Mouse (Mus musculus) stomach, postnatal 0 days (tissue): Measurements from ENCODE around the gene Mettl3. TPM values are rescaled to one million over a fixed set of nuclear protein-coding genes. Genes with fewer than 3 reads are reported as not detected.

Source experiments
- ATAC-seq: fragments of 200-750 bp; cut with Nextera tagmentation; 2 replicates; pipeline ENCODE4 v1.8.0; 2017; ENCODE audit not compliant: low FRiP score, low TSS enrichment
- DNase-seq: peaks from one replicate; pipeline ENCODE4 v3.0.0-alpha.2; 2016; ENCODE audit warnings: low spot score
- H3K27ac ChIP-seq: fragments of 300-500 bp; sonication (generic); replicated peaks from 2 replicates; pipeline ENCODE4 v1.5.1; 2014; ENCODE audit warnings: mild to moderate bottlenecking, control low read depth
- H3K27me3 ChIP-seq: fragments of 300-500 bp; sonication (generic); 2 replicates; pipeline ENCODE4 v1.6.1; 2014; ENCODE audit warnings: low read length; ENCODE audit not compliant: control insufficient read depth, insufficient read depth
- H3K36me3 ChIP-seq: fragments of 300-500 bp; sonication (generic); 2 replicates; pipeline ENCODE4 v1.6.1; 2014; ENCODE audit warnings: low read length, mixed read lengths; ENCODE audit not compliant: control insufficient read depth, insufficient read depth
- H3K4me1 ChIP-seq: fragments of 300-500 bp; sonication (generic); replicated peaks from 2 replicates; pipeline ENCODE4 v1.6.1; 2014; ENCODE audit warnings: antibody characterized with exemption; ENCODE audit not compliant: control insufficient read depth, insufficient read depth
- H3K4me2 ChIP-seq: fragments of 300-500 bp; sonication (generic); replicated peaks from 2 replicates; pipeline ENCODE4 v1.6.1; 2014; ENCODE audit warnings: low read depth, mild to moderate bottlenecking, control low read depth, moderate library complexity
- H3K4me3 ChIP-seq: fragments of 300-500 bp; sonication (generic); 2 replicates; pipeline ENCODE4 v1.5.1; 2014; ENCODE audit warnings: low read depth, low read length, control low read depth
- H3K9ac ChIP-seq: fragments of 300-500 bp; sonication (generic); 2 replicates; pipeline ENCODE4 v1.6.1; 2014; ENCODE audit warnings: mild to moderate bottlenecking, low read length, control low read depth, mixed read lengths
- H3K9me3 ChIP-seq: fragments of 300-500 bp; sonication (generic); 2 replicates; pipeline ENCODE4 v1.6.1; 2016; ENCODE audit warnings: low read length; ENCODE audit not compliant: control insufficient read depth
- CTCF ChIP-seq: IDR thresholded peaks from 2 replicates; pipeline ENCODE4 v1.5.1; 2016; ENCODE audit warnings: antibody characterized with exemption, low read depth, mild to moderate bottlenecking, moderate library complexity
- EP300 ChIP-seq: optimal IDR thresholded peaks from 2 replicates; pipeline ENCODE3; 2016; ENCODE audit warnings: antibody characterized with exemption
- WGBS: fragments of 180-500 bp; shearing (Covaris S2); extraction: QIAGEN DNeasy Blood & Tissue Kit; methylation state at CpG from one replicate; pipeline ENCODE4 v1.1.7; 2014; 5-methylcytosine and 5-hydroxymethylcytosine counted together
- polyA plus RNA-seq: library from polyadenylated mRNA; unstranded; fragments of >200 nt; fragmentation: Nextera tagmentation; extraction: Ambion mirVana; gene quantifications from 2 replicates; pipeline ENCODE4 v1.2.1, GENCODE M21; 2015

The Mettl3 gene
- polyA plus RNA-seq, 1 experiment from 2014 or later: 13.7 TPM

- Histone ChIP-seq H3K4me3 (peak overlapping the region; percentile 66), H3K9me3 (no peaks in the 10 kb centered on the region), H3K27me3 (no peaks in the 10 kb centered on the region), H3K9ac (peak overlapping the region; percentile 77), H3K4me2 (peak overlapping the region; percentile 73), H3K36me3 (no peaks in the 10 kb centered on the region), H3K4me1 (0 out of 2 replicates have a peak, but pooled peaks cover 3% of the 10 kb centered on the region), H3K27ac (peak overlapping the region; percentile 67)
- WGBS: under 1% methylated on average over 33 of the region's 41 CpGs
- TF ChIP-seq CTCF (no peak), EP300 (no peak)
- ATAC-seq: peak; percentile 75
- peak; percentile 59 for DNase-seq
These were observed 11.0 kb upstream of the Mettl3 start for GRCm38 (mm10) chr14:52315792-52316440.

GRCm38 (mm10) chr14:52315283-52315780, 10.4 kb upstream of the Mettl3 start:
- H3K4me2 ChIP-seq: peak overlapping the region; percentile 73
- 9% methylated on average over 17 of the region's 17 CpGs for WGBS
- DNase-seq (no peak), ATAC-seq (no peak)
- no peaks in the 10 kb centered on the region for H3K36me3 ChIP-seq
- no peak overlapping the region; the same call in 1 of the 2 replicates for H3K27ac ChIP-seq
- peak overlapping the region; percentile 77 for H3K9ac ChIP-seq
- H3K4me1 ChIP-seq: 0 out of 2 replicates have a peak, but pooled peaks cover 3% of the 10 kb centered on the region
- TF ChIP-seq CTCF (no peak), EP300 (no peak)
- H3K4me3 ChIP-seq: peak overlapping the region; percentile 66
- H3K9me3 ChIP-seq: no peaks in the 10 kb centered on the region
- H3K27me3 ChIP-seq: no peaks in the 10 kb centered on the region

- Histone ChIP-seq H3K27me3 (no peaks in the 10 kb centered on the region), H3K4me3 (no peak overlapping the region), H3K9me3 (no peaks in the 10 kb centered on the region), H3K9ac (peak overlapping the region; percentile 77; the same call in 1 of the 2 replicates), H3K36me3 (no peaks in the 10 kb centered on the region), H3K27ac (no peak overlapping the region), H3K4me2 (no peak overlapping the region; the same call in 1 of the 2 replicates), H3K4me1 (0 out of 2 replicates have a peak, but pooled peaks cover 3% of the 10 kb centered on the region)
- no peak for DNase-seq
- 52% methylated on average over 8 of the region's 8 CpGs for WGBS
- no peak; the same call in 1 of the 2 replicates for ATAC-seq
- TF ChIP-seq CTCF (no peak), EP300 (no peak)
These were observed 9.9 kb upstream of the Mettl3 start for GRCm38 (mm10) chr14:52314808-52315150.

GRCm38 (mm10) chr14:52313931-52314807, 9.2 kb upstream of the Mettl3 start:
- no peak for TF ChIP-seq CTCF
- TF ChIP-seq EP300: no peak
- no peaks in the 10 kb centered on the region for H3K27me3 ChIP-seq
- no peaks in the 10 kb centered on the region for H3K9me3 ChIP-seq
- no peak overlapping the region for H3K27ac ChIP-seq
- no peak overlapping the region for H3K4me2 ChIP-seq
- H3K36me3 ChIP-seq: no peaks in the 10 kb centered on the region
- WGBS: 85% methylated on average over 26 of the region's 26 CpGs
- no peak overlapping the region for H3K9ac ChIP-seq
- DNase-seq: no peak
- no peak for ATAC-seq
- 0 out of 2 replicates have a peak, but pooled peaks cover 3% of the 10 kb centered on the region for H3K4me1 ChIP-seq
- H3K4me3 ChIP-seq: no peak overlapping the region

- TF ChIP-seq CTCF (no peak), EP300 (no peak)
- H3K9me3 ChIP-seq: no peaks in the 10 kb centered on the region
- no peak for ATAC-seq
- H3K4me3 ChIP-seq: no peak overlapping the region
- H3K4me2 ChIP-seq: no peak overlapping the region
- no peak for DNase-seq
- 92% methylated on average over 2 of the region's 2 CpGs for WGBS
- H3K27me3 ChIP-seq: no peaks in the 10 kb centered on the region
- H3K36me3 ChIP-seq: no peaks in the 10 kb centered on the region
- H3K27ac ChIP-seq: no peak overlapping the region
- no peak overlapping the region for H3K9ac ChIP-seq
- 0 out of 2 replicates have a peak, but pooled peaks cover 3% of the 10 kb centered on the region for H3K4me1 ChIP-seq
These were observed 6.0 kb upstream of the Mettl3 start for GRCm38 (mm10) chr14:52310906-52311305.
